Mouse (Mus musculus): ENCODE results near the gene Ralgapb.
A peak's percentile ranks its signal among the peaks of the same experiment; 100 is the strongest.
"Not testable (repeated sequence)": the region's sequence is repeated elsewhere in the genome, so short reads cannot be mapped to it uniquely, and the experiment has no call there.

Gene Ralgapb

DNA sequence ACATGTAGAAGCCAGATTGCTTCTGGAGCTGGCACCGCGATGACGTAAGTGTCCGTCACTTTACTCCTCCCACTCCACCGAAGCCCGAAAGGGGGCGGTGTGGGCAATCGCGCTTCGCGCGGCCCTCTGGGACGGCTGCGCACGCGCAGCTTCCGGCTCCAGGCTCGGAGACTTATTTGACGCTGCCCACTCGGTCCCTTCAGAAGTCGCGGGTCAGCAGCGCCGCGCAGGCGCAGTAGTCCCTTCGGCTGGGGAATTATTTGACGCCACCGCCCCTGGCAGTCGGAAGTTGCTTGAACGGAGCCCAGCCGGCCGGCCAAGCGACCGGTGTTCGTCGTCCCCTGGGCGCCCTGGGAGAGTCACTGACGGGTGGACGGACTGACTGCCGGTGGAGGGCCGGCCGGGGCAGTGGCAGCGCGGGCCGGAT, at the start of gene Ralgapb:
Gene Ralgapb (plus strand): TSS at position 254 of the 427 bp plus-strand sequence.
- peak; percentile 98 to 99 for DNase-seq

DNA sequence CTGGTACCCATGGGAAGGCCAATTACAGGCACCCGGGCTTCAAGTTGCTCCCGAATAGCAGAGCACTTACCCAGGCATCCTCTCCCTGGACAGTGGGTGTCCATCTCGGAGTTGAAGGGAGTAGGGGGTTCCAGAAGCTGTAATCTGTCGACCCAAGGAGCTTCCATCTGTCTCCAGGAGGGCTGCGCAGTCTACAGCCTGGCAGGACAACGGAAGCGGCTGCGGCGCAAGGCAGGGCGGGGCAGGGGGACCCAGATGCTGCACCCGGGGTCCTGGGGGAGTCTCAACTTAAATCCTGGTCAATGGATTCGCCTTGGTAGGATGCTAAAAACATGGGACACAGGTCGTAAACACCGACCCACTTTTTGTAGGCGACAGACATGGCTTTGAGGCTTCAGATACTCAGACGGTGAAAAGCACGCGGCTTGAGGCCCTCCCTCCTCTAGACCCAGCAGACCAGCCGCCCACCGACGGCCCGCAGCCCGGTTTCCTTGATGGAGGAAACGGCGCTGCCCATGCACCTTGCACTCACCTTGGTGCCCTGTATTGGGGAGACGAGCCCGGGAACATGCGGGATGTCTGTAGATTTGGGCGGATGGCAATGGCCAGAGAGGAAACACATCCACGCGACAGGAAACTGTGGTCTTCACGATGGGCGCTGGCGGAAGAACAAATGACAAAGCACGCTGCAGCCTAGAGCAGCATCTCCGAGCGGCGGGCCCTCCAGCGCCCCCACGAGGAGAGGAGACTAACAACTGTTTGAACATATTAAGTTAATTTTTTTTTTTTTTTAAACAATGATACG, 48.6 kb upstream of the Ralgapb start:
- DNase-seq: peak; percentile 72 to 78

DNA sequence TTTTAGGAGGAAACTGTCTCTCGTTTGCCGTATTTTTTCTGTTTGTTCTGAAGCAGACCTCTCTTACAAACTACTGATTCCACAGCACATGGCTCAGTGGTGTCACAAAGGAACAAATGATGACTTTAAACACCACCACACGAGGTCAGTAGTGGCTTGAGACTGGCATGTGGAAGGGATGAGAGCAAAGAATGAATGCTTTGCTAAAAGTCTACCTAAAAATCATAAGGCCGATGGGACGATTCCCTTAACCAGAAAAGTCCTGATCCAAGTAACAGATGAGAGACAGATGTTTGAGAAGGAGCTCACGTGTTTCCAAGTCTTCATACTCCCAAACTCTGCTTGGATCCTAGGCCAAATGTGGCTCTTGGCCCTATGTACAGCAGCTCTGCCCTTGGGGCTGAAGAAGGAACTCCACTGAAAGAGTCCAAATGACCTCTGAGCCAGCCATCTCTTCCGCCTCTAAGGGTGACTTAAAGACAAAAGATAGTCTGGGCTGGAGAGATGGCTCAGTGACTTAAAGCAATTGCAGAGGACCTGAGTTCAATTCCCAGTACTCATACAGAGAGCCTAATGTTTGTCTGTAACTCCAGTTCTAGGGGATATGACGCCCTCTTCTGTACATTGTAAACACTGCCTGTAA, 47.8 kb upstream of the Ralgapb start:
- no peak for DNase-seq

DNA sequence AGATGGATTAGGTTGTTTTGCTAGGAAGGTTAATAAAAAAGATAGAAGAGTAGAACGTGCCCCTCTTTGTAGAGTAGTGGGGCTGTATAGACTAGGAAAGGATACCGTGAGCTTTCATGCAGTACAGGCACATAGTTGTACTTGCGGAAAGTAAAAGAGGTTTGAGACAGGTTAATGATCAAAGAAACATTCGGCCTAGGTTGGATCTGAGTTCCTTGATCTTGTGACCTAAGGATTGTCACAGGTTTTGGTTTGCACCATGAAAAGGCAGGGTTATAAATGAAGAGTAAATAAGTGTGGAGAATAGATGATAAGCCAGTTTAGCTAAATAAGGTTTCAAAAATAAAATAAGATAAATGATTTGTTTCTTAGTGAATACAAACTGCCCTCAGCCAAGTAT, 45.5 kb upstream of the Ralgapb start:
- no peak for DNase-seq

DNA sequence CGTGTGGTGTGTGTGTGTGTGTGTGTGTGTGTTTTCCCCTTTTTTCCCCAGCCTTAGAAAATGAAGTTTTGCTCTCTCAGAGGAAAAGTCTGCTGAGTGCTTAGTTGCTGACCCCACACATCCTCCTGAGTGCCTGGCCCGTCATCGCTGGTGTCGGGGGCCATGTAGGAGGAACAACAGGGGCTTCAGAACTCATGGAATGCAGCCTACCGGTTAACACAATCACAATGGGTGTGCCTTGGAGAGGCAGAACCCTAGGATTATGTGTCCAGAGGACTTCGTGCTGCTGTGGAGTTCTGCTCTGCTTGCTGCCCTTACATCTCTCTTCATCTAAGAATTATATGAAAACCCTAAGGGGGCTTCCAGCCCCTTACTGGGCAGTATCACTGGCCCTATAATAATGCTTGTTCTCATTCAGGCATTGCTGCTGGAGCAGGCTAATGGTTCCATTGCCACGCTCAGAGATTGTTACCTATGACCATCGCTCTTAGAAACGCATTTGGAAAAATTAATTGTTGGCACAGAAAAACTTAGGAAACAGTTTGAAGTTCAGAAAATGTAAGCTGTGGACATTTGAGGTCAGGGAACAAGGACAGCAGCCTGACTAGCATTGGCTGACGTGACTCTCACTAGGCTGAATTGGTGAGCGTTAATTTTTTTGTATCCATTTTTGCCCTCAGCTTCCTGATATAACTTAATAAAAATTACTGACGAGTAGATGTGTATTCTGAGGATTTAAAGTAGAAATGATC, 44.4 kb upstream of the Ralgapb start:
- no peak for DNase-seq

DNA sequence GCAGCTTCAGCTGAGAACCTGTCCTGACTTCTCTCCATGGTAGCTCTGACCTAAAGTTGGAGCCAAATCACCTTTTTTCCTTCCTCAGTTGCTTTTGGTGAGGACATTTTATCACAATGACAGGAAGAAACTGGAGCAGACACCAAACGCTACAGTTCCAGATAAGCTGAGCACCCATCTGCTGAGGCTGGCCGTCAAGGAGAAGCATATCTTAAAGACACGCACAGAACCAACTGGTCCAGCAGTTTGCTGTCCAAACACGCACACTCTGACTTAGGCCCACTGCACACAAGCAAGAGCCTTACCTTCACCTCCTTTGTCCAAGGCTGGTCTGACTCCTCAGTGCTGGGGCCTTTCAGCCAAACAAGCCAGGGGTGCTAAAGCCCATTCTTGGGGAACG, 42.0 kb upstream of the Ralgapb start:
- no peak for DNase-seq

DNA sequence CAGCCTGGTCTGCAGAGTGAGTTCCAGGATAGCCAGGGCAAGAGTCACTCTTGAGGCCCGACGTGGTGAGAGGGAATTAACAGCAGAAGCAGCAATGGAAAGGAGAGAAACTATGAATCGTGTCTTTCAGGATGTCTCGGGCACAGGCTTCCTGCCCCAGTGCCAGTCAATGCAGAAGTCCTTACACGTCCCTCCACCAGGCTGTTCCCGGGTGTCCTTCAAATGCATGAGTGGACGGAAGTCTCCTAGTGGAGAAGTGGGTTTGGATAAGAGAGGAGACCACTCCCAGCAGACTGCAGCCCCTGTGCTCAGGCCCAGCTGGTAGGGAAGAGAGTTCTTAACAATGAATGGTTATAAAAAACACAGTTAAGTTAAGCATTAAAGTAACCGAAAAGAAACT, 41.3 kb upstream of the Ralgapb start:
- DNase-seq: no peak

DNA sequence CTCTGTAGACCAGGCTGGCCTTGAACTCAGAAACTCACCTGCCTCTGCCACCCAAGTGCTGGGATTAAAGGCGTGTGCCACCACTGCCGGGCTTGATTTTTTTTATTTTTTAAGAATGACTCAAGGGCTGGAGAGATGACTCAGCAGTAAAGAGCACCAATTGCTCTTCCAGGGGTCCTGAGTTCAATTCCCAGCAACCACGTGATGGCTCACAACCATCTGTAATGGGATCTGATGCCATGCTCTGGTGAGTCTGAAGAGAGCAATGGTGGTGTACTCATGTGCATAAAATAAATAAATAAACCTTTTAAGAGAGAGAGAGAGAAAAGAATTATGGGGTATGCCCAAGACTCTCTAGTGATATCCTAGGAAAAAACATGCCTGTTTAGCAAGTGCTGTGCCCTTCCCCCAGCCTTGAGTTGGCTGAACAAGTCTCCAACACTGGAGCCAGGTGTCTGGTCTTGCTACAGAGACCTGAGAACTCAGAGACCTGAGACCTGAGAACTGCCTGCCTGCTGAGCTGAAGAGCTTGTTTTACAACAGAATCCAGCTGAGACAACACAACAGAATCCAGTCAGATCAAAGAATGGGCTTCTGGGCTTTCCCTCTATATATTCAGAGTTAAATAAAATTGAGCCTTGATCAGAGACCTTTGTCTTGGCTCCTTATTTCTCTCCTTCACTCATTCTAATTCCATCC, 40.0 kb upstream of the Ralgapb start:
- DNase-seq: no peak

DNA sequence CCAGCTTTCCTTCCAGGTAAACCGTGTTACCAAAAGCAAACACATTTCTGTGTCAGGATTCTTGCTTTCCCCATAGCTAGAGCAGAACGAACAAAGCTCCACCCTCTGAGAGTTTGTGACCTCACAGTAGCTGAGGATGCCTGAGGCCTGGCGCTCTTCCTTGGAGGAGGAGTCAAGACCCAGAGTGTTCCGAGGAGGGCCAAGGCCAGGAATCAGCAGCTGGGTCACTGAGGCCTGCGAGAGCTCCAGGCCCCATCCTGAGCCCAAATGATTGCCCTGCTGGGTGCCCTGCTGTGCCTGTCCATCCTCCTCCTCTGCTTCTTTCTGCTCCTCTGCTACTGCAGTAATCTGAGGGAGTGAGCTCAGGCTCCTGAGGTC, 39.5 kb upstream of the Ralgapb start:
- no peak for DNase-seq

DNA sequence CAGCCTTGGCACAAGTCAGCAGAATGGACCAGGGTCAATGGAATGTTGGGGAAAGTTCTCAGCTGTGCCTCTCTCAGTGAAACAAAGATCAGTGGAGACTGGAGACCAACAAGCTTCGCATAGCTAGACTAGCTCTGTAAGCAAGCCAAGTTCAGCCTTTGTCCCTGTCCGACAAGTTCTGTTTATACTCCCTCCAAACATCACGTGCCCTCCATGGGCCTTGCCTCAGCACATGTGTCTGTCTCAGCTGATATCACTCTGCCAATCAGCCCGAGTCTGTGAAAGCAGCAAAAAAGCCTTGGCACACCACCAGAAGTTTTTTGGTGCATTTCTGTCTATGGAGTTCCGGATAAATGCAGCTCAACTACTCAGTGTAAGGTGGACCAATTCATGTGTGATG, 36.6 kb upstream of the Ralgapb start:
- DNase-seq: no peak

DNA sequence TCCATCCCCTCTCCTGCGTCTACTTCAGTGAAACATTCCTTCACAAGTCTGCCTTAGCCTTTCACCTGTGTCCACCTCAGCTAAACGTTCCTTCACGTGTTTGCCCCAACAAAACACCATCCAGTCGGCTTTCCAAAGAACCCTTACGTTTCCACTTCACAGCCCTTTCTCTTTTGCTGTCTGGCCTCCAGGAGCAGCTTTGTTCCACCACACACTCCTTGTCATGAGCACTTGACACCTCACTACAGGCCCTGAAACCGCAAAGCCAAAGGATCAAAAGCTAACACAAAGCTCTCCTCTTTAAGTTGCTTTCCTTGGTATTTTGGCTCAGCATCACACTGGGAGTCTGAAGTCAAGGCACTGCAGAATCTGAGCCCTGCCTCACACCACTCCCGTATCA, 36.1 kb upstream of the Ralgapb start:
- no peak for DNase-seq

DNA sequence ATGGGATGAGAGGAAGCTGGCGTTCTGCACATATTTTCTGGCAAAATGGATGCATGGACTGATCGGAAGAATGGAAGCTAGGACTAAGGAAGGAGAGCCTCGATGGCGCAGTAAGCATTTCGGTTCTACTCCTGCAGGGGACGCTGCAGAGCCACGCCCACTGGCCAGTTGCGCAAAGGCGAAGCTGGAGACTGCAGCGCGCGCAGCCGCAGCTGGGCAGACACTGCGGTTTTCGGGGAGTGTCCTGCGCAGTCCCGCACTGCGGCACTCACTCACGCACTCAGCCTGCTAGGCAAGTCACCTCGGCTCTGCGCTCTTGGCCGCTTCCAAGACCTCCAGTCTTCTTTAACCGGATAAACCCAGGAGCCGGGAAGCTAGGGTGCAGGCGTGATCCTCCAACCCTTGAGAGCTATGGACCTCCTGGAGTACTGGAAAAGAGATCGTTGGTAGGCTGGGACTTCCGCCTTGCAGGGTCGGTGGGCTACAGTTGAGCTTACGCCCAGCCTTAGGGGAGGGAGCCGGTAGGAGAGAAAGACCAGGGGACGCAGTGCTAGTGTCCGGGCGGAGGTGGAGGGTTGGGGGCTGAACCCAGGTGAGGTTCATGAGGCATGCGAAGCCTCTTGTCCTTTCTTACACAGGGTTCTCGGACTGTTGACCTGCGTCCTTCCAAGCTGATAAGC, 34.1 kb upstream of the Ralgapb start, which contains the start of gene Snhg11:
Gene Snhg11 (plus strand): TSS at position 196 of the 680 bp plus-strand sequence.
- DNase-seq: no peak

DNA sequence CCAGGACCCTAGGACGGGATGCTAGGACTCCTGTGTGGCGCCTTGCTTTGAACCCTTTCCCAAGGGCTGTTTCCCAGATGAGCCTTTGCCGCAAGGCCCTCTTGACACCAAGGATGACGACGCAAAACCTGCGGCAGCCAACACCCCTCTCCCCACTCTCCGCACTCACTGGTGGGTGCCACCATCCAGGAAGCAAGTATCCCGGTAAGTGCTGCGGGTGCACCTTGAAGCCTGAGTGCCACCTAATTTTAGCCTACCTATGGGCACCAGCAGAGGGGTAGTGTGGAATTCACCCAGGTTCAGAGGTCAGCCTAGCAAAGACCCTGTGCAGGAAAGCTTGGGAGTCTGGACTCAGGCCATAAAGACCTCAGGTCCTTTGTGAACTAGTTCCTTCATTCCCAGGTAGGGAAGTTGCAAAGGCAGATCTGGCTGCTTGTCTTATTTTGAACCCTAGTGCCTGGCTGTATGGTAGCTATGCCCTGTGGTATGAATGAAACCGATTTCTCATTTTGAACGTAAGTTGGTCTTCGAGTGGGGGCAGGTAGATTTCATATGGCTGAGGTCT, 33.4 kb upstream of the Ralgapb start:
- no peak for DNase-seq

DNA sequence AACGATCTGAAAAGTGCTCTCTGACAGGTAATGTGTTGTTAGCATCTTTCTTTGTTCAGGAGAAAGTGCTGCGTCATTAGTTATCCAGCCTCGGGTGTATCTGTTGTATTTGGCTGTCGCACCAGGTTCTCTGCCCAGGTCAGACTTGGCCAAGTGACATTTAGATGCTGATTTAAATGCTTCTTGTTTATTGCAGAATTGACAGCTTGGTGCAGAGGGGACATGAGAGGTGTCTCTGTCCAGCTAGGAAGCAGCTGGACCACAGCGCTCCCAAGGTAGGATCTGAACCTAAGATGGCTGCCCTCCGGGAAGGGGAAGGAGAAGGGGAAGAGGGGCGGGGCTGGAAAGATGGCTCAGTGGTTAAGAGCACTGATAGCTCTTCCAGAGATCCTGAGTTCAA, 32.9 kb upstream of the Ralgapb start:
- DNase-seq: no peak

DNA sequence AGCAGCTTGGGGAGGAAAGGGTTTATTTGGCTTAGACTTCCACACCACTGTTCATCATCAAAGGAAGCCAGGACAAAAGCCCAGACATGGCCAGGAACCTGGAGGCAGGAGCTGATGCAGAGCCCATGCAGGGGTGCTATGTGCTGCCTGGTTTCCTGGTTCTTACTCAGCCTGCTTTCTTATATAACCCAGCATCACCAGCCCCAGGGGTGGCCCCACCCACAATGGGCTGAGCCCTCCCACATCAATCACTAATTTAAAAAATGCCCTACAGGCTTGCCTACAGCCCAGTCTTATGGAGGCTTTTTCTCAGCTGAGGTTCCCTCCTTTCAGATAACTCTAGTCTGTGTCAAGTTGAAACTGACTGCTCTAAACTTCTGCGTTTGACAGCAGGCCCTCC, 31.8 kb upstream of the Ralgapb start:
- no peak for DNase-seq

DNA sequence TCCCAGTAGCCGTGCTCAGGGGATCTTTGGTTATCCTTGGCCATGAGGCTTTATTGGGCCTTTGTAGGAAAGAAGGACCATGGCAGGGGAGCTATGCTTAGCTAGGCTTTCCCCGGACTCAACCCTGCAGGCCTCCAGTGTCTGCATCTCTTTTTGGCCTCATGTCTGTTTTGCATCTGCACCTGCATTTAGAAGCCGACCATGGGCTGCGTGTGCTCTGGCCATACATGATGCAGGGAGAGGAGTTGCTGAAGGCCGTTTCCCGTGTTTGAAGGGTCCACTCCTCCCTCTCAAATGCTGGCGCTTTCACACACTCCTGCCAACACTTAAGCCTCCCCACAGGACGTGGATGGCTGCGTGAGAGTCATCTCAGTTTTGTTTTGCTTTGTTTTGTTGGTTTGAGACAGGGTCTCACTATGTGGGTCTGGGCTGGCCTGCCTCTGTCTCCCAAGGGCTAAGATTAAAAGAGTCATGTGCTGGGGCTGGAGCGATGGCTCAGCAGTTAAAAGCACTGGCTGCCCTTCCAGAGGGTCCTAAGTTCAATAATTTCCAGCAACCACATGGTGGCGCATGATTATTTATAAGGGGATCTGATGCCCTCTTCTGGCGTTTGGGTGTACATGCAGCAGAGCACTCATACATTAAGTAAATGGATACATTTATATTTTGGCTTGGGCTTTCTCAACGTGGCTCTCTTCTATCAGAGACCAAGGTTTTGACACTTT, 30.1 kb upstream of the Ralgapb start:
- DNase-seq: peak in 1 of 2 experiments; percentile 44

DNA sequence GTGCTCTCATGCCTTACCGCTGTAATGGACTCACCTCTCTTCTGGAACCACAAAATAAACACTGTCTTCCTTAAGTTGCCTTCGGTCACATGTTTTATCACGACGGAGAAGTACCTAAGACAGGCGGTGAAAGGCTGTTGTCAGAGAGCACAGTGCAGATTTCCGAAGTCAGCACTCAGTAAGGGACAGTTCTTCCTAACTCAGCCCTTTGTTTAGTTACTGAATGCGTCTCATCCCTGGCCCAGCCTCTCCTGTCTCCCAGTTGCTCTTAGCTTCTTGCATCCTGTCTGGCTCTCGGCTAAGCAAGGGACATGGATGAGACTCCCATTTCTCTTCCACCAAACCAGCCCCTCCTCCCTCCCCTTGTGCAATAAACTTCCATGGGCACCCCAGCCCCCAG, 23.6 kb upstream of the Ralgapb start:
- no peak for DNase-seq

DNA sequence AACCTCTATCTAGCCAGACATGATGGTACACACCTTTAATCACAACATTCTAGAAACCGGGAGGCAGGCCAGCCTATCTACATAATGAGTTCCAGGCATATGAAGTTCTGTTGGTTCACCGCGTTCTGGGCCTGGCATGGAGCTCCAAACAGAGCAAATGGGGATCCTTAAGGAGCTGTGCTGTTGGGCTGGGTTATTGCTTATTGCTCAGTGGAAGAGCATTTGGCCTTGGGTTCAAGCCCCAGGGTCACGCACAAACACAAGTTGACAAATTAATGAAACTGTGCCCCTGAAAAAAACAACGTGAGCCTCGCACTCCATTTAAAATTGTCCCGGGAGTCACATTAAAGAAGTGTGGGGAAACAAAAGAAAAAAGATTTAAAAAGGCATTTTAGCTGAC, 20.2 kb upstream of the Ralgapb start:
- no peak for DNase-seq

DNA sequence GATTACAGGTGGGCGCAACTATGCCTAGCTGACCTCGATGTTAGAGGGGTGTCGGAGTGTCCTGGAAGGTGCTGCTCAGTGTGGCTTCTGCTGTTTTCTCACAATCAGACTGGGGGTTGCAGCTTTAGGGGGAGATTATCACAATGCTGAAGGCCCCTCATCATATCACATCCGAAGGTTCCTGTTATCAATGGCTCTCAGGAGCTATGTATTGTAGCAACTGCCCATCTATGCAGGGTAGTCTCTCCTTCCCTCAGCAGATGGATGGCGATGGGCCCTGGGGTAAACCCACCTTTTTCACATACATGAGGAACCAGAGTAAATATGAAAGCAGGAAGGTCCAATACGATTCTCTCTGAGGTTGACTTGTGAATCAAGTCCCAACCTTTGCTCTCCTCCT, 13.3 kb upstream of the Ralgapb start:
- no peak for DNase-seq

DNA sequence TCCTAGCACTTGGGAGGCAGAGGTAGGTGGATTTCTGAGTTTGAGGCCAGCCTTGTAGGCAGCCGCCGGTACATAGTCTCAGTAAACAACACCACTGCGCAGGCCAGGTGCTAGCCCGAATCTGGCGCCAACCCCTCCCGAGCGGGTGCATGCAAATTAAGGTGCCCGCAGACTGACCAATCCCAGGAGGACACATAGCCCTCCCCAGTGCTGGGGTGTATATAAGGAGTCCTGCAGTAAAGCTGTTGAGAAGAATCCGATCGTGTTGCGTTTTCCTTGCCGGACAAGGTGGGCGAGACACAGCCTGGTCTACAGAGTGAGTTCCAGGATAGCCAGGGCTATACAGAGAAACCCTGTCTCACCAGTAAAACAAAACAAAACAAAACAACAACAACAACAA, 12.5 kb upstream of the Ralgapb start:
- not testable (repeated sequence) for DNase-seq

DNA sequence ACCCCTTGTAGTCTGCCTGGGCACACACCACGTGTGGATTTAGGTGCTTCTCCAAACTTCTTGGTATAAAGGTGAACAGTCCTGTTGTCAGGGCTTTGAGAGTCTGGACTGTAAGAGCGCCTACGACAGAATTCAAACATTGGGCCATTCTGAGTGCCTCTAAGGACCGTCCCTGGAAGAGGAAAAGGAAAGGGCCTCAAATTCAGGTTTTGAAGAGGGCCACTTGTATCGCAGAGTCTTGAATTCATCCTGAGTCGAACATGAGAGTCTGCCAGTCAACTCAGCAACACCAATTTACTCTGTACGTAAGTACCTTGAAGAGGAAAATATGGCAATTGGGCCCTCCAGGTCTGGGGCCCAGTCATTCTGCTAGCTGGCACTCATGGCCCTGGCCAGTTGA, 6.7 kb upstream of the Ralgapb start:
- no peak for DNase-seq

Measured in spleen, adult 18-20 months (tissue).